Mouse (Mus musculus) liver, embryonic 14.5 days (tissue): ENCODE results near the gene Bglap2. TPM values are rescaled to one million over a fixed set of nuclear protein-coding genes. Genes with fewer than 3 reads are reported as not detected.

ENCODE experiments used
- ATAC-seq: fragments of 200-750 bp; cut with Nextera tagmentation; 2 replicates; pipeline ENCODE4 v1.8.0; 2017; ENCODE audit warnings: moderate number of reproducible peaks, mild to moderate bottlenecking, moderate library complexity; ENCODE audit not compliant: insufficient read depth
- DNase-seq, 3 experiments: peaks; one replicate each; pipeline ENCODE4 v3.0.0-alpha.2; 2012 to 2013; ENCODE audit warnings: low read depth in 3 of 3, low spot score in 3 of 3
- H3K27ac ChIP-seq: fragments of 300-500 bp; sonication (generic); 2 replicates; pipeline ENCODE4 v1.5.1; 2014; ENCODE audit warnings: moderate library complexity, mild to moderate bottlenecking, control low read depth, inconsistent platforms
- H3K27me3 ChIP-seq: fragments of 300-500 bp; sonication (generic); 2 replicates; pipeline ENCODE4 v1.6.1; 2014; ENCODE audit warnings: mild to moderate bottlenecking, low read length, moderate library complexity; ENCODE audit not compliant: control insufficient read depth, insufficient read depth
- H3K36me3 ChIP-seq: fragments of 300-500 bp; sonication (generic); replicated peaks from 2 replicates; pipeline ENCODE4 v1.6.1; 2014; ENCODE audit warnings: low read depth; ENCODE audit not compliant: control insufficient read depth, insufficient read depth
- H3K4me1 ChIP-seq, 2 experiments: fragments of 200-500 bp in 1 of 2; fragments of 300-500 bp in 1 of 2; sonication (generic) in 1 of 2; replicated peaks; 2 replicates each; pipeline ENCODE4 v1.6.1; 2012 to 2014; ENCODE audit warnings: antibody characterized with exemption in 1 of 2, inconsistent platforms in 1 of 2, low read length in 1 of 2; ENCODE audit not compliant: control insufficient read depth in 2 of 2, insufficient read depth in 2 of 2
- H3K4me2 ChIP-seq: fragments of 300-500 bp; sonication (generic); 2 replicates; pipeline ENCODE4 v1.6.1; 2014; ENCODE audit warnings: low read depth, mild to moderate bottlenecking, control low read depth, moderate library complexity
- H3K4me3 ChIP-seq, 2 experiments: fragments of 200-500 bp in 1 of 2; fragments of 300-500 bp in 1 of 2; sonication (generic) in 1 of 2; 2 replicates each; pipeline ENCODE4 v1.5.1; 2012 to 2014; ENCODE audit warnings: low read depth in 2 of 2, low read length in 2 of 2, mild to moderate bottlenecking in 2 of 2, control low read depth in 1 of 2, inconsistent platforms in 1 of 2, moderate library complexity in 1 of 2; ENCODE audit not compliant: insufficient read depth in 1 of 2
- H3K9ac ChIP-seq: fragments of 300-500 bp; sonication (generic); replicated peaks from 2 replicates; pipeline ENCODE4 v1.6.1; 2014; ENCODE audit warnings: mild to moderate bottlenecking, control low read depth, moderate library complexity
- H3K9me3 ChIP-seq: fragments of 300-500 bp; sonication (generic); 2 replicates; pipeline ENCODE4 v1.6.1; 2016; ENCODE audit warnings: low read length, mixed read lengths; ENCODE audit not compliant: control insufficient read depth
- CTCF ChIP-seq: IDR thresholded peaks from 2 replicates; pipeline ENCODE4 v1.5.1; 2016; ENCODE audit warnings: antibody characterized with exemption, low read depth, control low read depth
- EP300 ChIP-seq: IDR thresholded peaks from 2 replicates; pipeline ENCODE4 v1.6.1; 2016; ENCODE audit warnings: antibody characterized with exemption, low read depth
- WGBS: fragments of 180-500 bp; shearing (Covaris S2); extraction: QIAGEN DNeasy Blood & Tissue Kit; methylation state at CpG from one replicate; pipeline ENCODE4 v1.1.7; 2014; ENCODE audit not compliant: insufficient replicate concordance; 5-methylcytosine and 5-hydroxymethylcytosine counted together
- polyA plus RNA-seq, 2 experiments: library from polyadenylated mRNA; depleted of rRNA in 1 of 2; stranded (reverse) in 1 of 2; unstranded in 1 of 2; fragments of >200 nt; fragmentation: Nextera tagmentation in 1 of 2; extraction: Ambion mirVana in 1 of 2; gene quantifications; 2 replicates each; pipeline versions ENCODE4 v1.2.1 to v1.2.3; 2012 to 2014

Bglap2 gene
- polyA plus RNA-seq, 2 experiments: not detected

- ATAC-seq (peak; percentile 30), DNase-seq (peak; percentile 57 to 70 (median 66))
- H3K9me3 ChIP-seq: no peaks in the 10 kb centered on the region
- peaks cover 9% of the 10 kb centered on the region for H3K36me3 ChIP-seq
- H3K9ac ChIP-seq: peak overlapping the region; percentile 86
- H3K27me3 ChIP-seq: no peaks in the 10 kb centered on the region
- peak overlapping the region; percentile 94 for H3K4me2 ChIP-seq
- peak overlapping the region; percentile 72 to 78 for H3K4me3 ChIP-seq
- peak overlapping the region; percentile 97 for H3K27ac ChIP-seq
- 10% methylated on average over 11 of the region's 11 CpGs for WGBS
- TF ChIP-seq EP300: no peak
- TF ChIP-seq CTCF: no peak
- peaks cover 41 to 48% of the 10 kb centered on the region in 2 experiments for H3K4me1 ChIP-seq
Measured at GRCm38 (mm10) chr3:88337367-88338020, 41.0 kb downstream of the Bglap2 start.

- Histone ChIP-seq H3K4me2 (peak within 1 kb of the TSS; percentile 94), H3K9ac (peak within 1 kb of the TSS; percentile 86), H3K36me3 (no peaks in the 10 kb centered on the region; the same call in 1 of the 2 replicates), H3K4me1 (peaks cover 41 to 44% of the 10 kb centered on the region in 2 experiments), H3K4me3 (peak within 1 kb of the TSS; percentile 78 to 96), H3K9me3 (no peaks in the 10 kb centered on the region), H3K27ac (peak within 1 kb of the TSS; percentile 97), H3K27me3 (no peaks in the 10 kb centered on the region)
- DNase-seq (peak; percentile 89 to 94 (median 90)), ATAC-seq (peak; percentile 88)
- TF ChIP-seq EP300 (peak; percentile 73), CTCF (no peak)
- WGBS: under 1% methylated on average over 55 of the region's 66 CpGs
Measured at GRCm38 (mm10) chr3:88336058-88337013, 42.2 kb downstream of the Bglap2 start, which contains the start of the genes Tmem79 and Smg5. TSS of gene Tmem79 (minus strand) at chr3:88336148. TSS of gene Smg5 (plus strand) at chr3:88336260.

GRCm38 (mm10) chr3:88335436-88336053 lies 43.0 kb downstream of the Bglap2 start:
- H3K4me1 ChIP-seq: peaks cover 37 to 38% of the 10 kb centered on the region in 2 experiments
- no peaks in the 10 kb centered on the region for H3K9me3 ChIP-seq
- H3K27me3 ChIP-seq: no peaks in the 10 kb centered on the region
- DNase-seq (no peak), ATAC-seq (peak; percentile 42)
- under 1% methylated on average over 27 of the region's 27 CpGs for WGBS
- H3K4me3 ChIP-seq: peak overlapping the region; percentile 78 to 88
- peak overlapping the region; percentile 86 for H3K9ac ChIP-seq
- H3K4me2 ChIP-seq: peak overlapping the region; percentile 94
- H3K36me3 ChIP-seq: no peaks in the 10 kb centered on the region
- TF ChIP-seq EP300 (no peak), CTCF (peak; percentile 28; the same call in 1 of the 2 replicates)
- H3K27ac ChIP-seq: peak overlapping the region; percentile 97

GRCm38 (mm10) chr3:88334902-88335435 lies 43.5 kb downstream of the Bglap2 start:
- Histone ChIP-seq H3K9me3 (no peaks in the 10 kb centered on the region), H3K36me3 (no peaks in the 10 kb centered on the region), H3K27me3 (no peaks in the 10 kb centered on the region), H3K27ac (peak overlapping the region; percentile 97), H3K4me3 (peak overlapping the region; percentile 78 to 88), H3K4me2 (peak overlapping the region; percentile 94), H3K9ac (peak overlapping the region; percentile 86), H3K4me1 (peaks cover 35 to 37% of the 10 kb centered on the region in 2 experiments)
- WGBS: 18% methylated on average over 3 of the region's 3 CpGs
- no peak for TF ChIP-seq EP300
- no peak for TF ChIP-seq CTCF
- DNase-seq (no peak), ATAC-seq (no peak)
